Mouse (Mus musculus) sigmoid colon, adult 10 weeks (tissue): ENCODE results near the gene Cntn2. TPM values are rescaled to one million over a fixed set of nuclear protein-coding genes. Genes with fewer than 3 reads are reported as not detected.

ENCODE experiments used
- polyA plus RNA-seq: library from polyadenylated mRNA; stranded (reverse); fragments of 350-450 nt; fragmentation: Illumina TruSeq; extraction: RNeasy Lipid Tissue Mini Kit (QIAGEN cat#74804); gene quantifications from one replicate; pipeline ENCODE4 v1.2.3, GENCODE M21; 2014; ENCODE audit warnings: low read depth, low replicate concordance

The Cntn2 gene
- not detected for polyA plus RNA-seq

GRCm38 (mm10) chr1:132542762-132543306 lies at the start of gene Cntn2:
Gene Cntn2 (minus strand): TSS chr1:132543256.

DNA sequence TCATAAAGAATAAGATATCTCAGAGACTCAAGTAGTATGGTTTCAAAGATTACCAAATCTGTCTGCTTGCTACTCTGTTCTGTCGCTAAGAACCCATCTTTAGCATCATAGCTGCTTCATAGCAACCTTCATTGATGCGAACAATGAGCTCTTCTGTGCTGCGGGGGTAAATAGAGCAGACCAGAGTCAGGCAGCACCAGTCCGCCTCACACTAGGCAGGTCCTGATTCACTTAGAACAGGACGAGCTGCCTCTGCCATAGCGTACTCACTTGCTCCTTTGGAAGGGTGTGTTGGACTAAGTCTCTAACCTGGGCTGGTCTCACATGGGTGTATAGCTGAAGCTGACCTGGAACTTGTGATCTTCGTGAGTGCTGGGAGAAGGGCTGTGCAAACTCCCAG lies 37.0 kb downstream of the Cntn2 start, which contains the start of gene Tmem81:
Gene Tmem81, plus strand, starts transcription at position 173 of the 400 bp plus-strand sequence.

GRCm38 (mm10) chr1:132476928-132477691 lies 65.9 kb downstream of the Cntn2 start, which contains the start of gene Rbbp5:
Gene Rbbp5 (plus strand): TSS chr1:132477365.

Other genes starting within 250 kb of the Cntn2 start
- gene Klhdc8a, start 244.6 kb downstream of the Cntn2 start, polyA plus RNA-seq = 0.47 TPM
- 20.2 TPM for gene Nuak2, start 227.1 kb downstream of the Cntn2 start, polyA plus RNA-seq
- 0.47 TPM for gene Tmcc2, start 152.0 kb downstream of the Cntn2 start, polyA plus RNA-seq
- 15.1 TPM for gene Dstyk, start 125.7 kb downstream of the Cntn2 start, polyA plus RNA-seq
- gene Rbbp5, start 65.9 kb downstream of the Cntn2 start, polyA plus RNA-seq = 44.6 TPM
- 3.7 TPM for gene Tmem81, start 37.0 kb downstream of the Cntn2 start, polyA plus RNA-seq
- 0.50 TPM for gene Nfasc, start 198.5 kb upstream of the Cntn2 start, polyA plus RNA-seq